Mouse (Mus musculus) neural tube, embryonic 13.5 days (tissue): ENCODE data around the gene Bpnt1. TPM values are rescaled to one million over a fixed set of nuclear protein-coding genes. Genes with fewer than 3 reads are reported as not detected.
"Not testable (repeated sequence)": the region's sequence is repeated elsewhere in the genome, so short reads cannot be mapped to it uniquely, and the experiment has no call there.

ENCODE experiments used
- ATAC-seq: fragments of 200-750 bp; cut with Nextera tagmentation; 2 replicates; pipeline ENCODE4 v1.8.0; 2017; ENCODE audit warnings: low read depth, mild to moderate bottlenecking, moderate TSS enrichment, moderate library complexity
- H3K27ac ChIP-seq: fragments of 300-500 bp; sonication (generic); replicated peaks from 2 replicates; pipeline ENCODE4 v1.5.1; 2015; ENCODE audit warnings: moderate library complexity, mild to moderate bottlenecking, inconsistent platforms
- H3K27me3 ChIP-seq: fragments of 300-500 bp; sonication (generic); 2 replicates; pipeline ENCODE4 v1.6.1; 2015; ENCODE audit warnings: mild to moderate bottlenecking, inconsistent platforms
- H3K36me3 ChIP-seq: fragments of 300-500 bp; sonication (generic); 2 replicates; pipeline ENCODE4 v1.6.1; 2015; ENCODE audit warnings: mild to moderate bottlenecking, inconsistent platforms
- H3K4me1 ChIP-seq: fragments of 300-500 bp; sonication (generic); replicated peaks from 2 replicates; pipeline ENCODE4 v1.6.1; 2015; ENCODE audit warnings: inconsistent platforms
- H3K4me2 ChIP-seq: fragments of 300-500 bp; sonication (generic); 2 replicates; pipeline ENCODE4 v1.6.1; 2015; ENCODE audit warnings: inconsistent platforms, mild to moderate bottlenecking, moderate library complexity
- H3K4me3 ChIP-seq: fragments of 300-500 bp; sonication (generic); 2 replicates; pipeline ENCODE4 v1.5.1; 2015; ENCODE audit warnings: mild to moderate bottlenecking, inconsistent platforms
- H3K9ac ChIP-seq: fragments of 300-500 bp; sonication (generic); 2 replicates; pipeline ENCODE4 v1.6.1; 2015; ENCODE audit warnings: moderate library complexity, mild to moderate bottlenecking, inconsistent platforms
- H3K9me3 ChIP-seq: fragments of 300-500 bp; sonication (generic); 2 replicates; pipeline ENCODE4 v1.6.1; 2016; ENCODE audit warnings: inconsistent platforms
- WGBS: fragments of 180-500 bp; shearing (Covaris S2); methylation state at CpG from one replicate; pipeline ENCODE4 v1.1.7; 2015; 5-methylcytosine and 5-hydroxymethylcytosine counted together
- polyA plus RNA-seq: library from polyadenylated mRNA; unstranded; fragments of >200 nt; fragmentation: Nextera tagmentation; extraction: Ambion mirVana; gene quantifications from 2 replicates; pipeline ENCODE4 v1.2.1, GENCODE M21; 2015

Bpnt1 gene
- polyA plus RNA-seq, 1 experiment from 2014 or later, result 56.1 TPM

DNA sequence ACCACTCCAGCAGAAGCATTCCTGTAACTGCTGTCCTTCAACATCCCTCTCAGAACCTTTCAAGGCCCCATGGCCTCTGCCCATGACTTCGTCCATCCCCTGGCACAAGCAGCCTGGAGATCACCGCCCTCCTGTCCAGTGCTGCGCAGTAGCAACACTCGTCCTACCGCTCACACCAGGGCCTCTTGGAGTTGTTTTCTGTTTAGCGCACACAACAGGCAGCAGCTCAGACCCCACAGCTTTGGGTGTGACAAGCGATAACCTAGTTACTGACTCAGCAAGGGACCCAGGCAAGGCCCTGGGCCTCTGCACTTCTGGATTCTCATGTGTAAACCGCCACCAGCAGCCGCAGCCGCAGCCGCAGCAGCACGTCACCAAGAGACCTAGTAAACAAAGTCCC lies 25.1 kb upstream of the Bpnt1 start:
- Histone ChIP-seq H3K4me2 (no peak overlapping the region), H3K27me3 (no peaks in the 10 kb centered on the region), H3K9ac (no peak overlapping the region), H3K4me1 (no peaks in the 10 kb centered on the region), H3K4me3 (no peak overlapping the region), H3K36me3 (peaks cover 43% of the 10 kb centered on the region), H3K27ac (no peak overlapping the region), H3K9me3 (no peaks in the 10 kb centered on the region)
- WGBS, result 97% methylated on average over 12 of the region's 12 CpGs
- no peak for ATAC-seq

DNA sequence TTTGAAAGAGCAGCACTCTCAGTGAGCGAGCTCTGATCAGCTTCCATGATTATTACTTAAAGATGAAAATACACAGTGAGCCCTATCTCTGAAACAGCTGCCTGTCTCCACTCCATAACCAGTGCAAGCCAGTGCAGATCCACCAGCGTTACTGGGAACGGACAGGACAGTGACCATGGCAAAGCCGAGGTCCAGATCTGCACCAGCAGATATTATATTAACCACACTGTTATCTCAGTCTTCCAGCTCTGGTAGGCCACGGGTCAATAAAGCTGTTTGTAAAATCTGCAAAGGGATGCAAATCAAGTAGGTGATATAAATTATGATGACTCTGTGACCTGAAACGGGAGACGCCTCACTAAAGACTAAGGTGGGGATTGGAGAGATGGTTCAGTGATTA lies 24.3 kb upstream of the Bpnt1 start:
- 93% methylated on average over 7 of the region's 7 CpGs for WGBS
- Histone ChIP-seq H3K4me2 (no peak overlapping the region), H3K4me1 (no peaks in the 10 kb centered on the region), H3K4me3 (no peak overlapping the region), H3K9ac (no peak overlapping the region), H3K36me3 (peaks cover 46% of the 10 kb centered on the region), H3K27ac (no peak overlapping the region), H3K27me3 (no peaks in the 10 kb centered on the region), H3K9me3 (no peaks in the 10 kb centered on the region)
- ATAC-seq, result no peak

DNA sequence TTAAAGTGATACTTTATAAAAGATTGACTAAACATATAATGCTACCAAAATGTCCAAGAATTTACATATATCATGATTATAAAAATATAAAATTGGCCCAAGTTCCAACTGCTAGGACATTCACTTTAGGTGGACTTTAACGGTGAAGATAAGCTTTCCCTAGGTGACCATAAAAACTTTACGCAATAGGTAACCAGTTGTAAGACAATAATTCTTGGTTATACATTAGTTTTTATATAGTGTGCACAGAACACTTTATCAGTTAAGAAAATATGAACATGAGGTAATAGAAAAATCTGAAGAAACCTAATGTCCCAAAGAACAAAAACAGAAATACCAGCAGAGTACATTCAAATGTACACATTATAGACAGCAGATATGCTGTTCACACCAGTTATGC lies 23.6 kb upstream of the Bpnt1 start:
- no peak for ATAC-seq
- Histone ChIP-seq H3K4me2 (no peak overlapping the region), H3K4me1 (no peaks in the 10 kb centered on the region), H3K27me3 (no peaks in the 10 kb centered on the region), H3K27ac (no peak overlapping the region), H3K36me3 (peaks cover 46% of the 10 kb centered on the region), H3K9me3 (no peaks in the 10 kb centered on the region), H3K9ac (no peak overlapping the region), H3K4me3 (no peak overlapping the region)
- 97% methylated on average over 2 of the region's 2 CpGs for WGBS

DNA sequence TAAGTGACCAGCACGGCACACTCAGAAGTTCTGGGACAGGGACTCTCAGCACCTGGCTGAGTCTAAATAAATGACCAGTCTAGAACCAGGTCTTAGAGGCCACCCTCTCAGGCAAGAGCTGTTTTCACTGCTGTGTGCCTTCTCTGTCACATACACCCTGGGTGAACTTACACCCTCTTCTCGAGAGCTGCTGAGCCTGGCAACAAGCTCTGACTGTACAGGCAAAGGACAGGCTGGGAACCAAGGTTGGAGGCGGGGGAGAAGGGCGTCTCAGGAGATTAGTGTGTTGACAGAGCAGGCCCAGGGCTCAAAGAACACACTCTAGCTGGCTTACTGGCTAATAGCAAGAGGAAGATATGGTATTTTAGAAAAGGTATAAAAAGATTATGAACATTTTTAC lies 23.0 kb upstream of the Bpnt1 start:
- no peak overlapping the region for H3K9ac ChIP-seq
- no peak overlapping the region for H3K4me3 ChIP-seq
- no peaks in the 10 kb centered on the region for H3K27me3 ChIP-seq
- no peaks in the 10 kb centered on the region for H3K9me3 ChIP-seq
- H3K4me2 ChIP-seq, result no peak overlapping the region
- WGBS, result 93% methylated on average over 4 of the region's 4 CpGs
- ATAC-seq, result no peak
- peaks cover 49% of the 10 kb centered on the region for H3K36me3 ChIP-seq
- no peaks in the 10 kb centered on the region for H3K4me1 ChIP-seq
- no peak overlapping the region for H3K27ac ChIP-seq

DNA sequence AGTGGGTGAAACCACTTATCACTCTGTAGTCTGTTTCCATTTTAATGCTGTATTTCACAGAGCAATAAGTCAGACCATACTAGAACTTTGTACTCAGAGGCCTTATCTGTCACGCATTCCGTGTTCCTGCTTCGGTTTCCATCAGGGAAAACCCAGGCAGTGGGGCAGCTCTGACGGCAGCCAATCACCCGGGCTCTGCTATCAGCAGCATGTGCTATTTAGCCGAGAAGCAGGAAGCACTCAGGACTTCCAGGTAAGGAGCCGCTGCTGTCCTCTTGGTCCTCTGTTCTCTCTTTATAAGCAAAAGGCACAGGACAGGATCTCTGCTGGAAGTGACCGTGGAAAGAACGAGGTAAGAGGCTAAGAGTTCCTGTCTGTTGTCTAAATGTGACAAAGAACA lies 20.0 kb upstream of the Bpnt1 start:
- no peak overlapping the region for H3K4me3 ChIP-seq
- H3K36me3 ChIP-seq, result peaks cover 60% of the 10 kb centered on the region
- no peaks in the 10 kb centered on the region for H3K9me3 ChIP-seq
- H3K4me2 ChIP-seq, result no peak overlapping the region
- H3K27ac ChIP-seq, result no peak overlapping the region
- WGBS, result 90% methylated on average over 9 of the region's 9 CpGs
- no peaks in the 10 kb centered on the region for H3K27me3 ChIP-seq
- H3K9ac ChIP-seq, result no peak overlapping the region
- H3K4me1 ChIP-seq, result no peaks in the 10 kb centered on the region
- no peak for ATAC-seq

DNA sequence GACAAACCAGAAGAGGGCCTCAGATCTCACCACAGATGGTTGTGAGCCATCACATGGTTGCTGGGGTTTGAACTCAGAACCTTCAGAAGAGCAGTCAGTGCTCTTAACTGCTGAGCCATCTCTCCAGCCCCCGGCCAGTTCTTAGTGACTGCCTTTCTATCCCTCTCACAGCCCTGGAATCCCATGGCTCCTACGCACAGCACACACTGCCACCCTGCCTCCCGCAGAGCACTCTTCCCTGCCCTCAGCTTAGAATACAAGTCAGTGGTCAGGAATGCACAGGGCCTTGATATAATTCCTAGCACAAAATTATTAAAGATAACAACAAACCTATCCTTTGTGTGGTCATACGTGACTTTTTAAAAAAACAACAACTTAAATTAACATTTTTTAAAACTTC lies 17.4 kb upstream of the Bpnt1 start:
- WGBS, result 97% methylated on average over 4 of the region's 4 CpGs
- H3K9ac ChIP-seq, result no peak overlapping the region
- H3K4me3 ChIP-seq, result no peak overlapping the region
- H3K9me3 ChIP-seq, result no peaks in the 10 kb centered on the region
- no peak overlapping the region for H3K4me2 ChIP-seq
- no peak overlapping the region for H3K27ac ChIP-seq
- no peaks in the 10 kb centered on the region for H3K27me3 ChIP-seq
- H3K36me3 ChIP-seq, result peaks cover 68% of the 10 kb centered on the region
- no peak for ATAC-seq
- no peaks in the 10 kb centered on the region for H3K4me1 ChIP-seq

DNA sequence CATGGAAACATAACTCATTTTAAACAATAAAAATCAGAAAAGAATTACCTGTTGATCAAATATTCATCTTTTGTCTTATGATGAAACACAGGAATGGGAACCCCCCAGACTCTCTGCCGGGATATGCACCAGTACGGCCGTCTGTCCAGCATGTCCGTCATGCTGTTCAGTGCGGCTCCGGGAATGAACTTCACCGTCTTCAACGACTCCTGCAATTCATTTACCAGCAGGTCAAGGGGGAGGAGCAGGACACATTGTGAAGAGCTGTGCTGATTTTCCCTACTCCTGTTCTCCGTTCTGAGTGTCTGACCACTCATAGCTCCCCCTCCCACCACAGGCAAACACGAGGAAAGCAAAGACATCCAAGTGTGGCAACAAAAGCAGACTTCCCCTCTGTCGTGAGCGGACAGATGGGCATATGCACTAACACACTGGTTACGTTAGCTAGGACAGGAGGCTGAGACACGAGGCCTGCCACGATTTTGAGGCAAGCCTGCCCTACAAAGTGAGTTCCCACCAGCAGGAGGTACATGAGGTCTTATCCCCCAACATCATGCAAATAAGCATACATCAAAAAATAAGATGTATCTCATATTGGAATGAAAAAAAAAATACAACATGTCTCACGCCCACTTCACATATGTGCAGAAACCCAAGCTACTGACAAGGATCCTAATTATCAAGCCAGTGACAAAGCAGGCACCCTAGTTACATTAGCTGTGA lies 15.9 kb upstream of the Bpnt1 start:
- Histone ChIP-seq H3K4me2 (no peak overlapping the region), H3K4me3 (no peak overlapping the region), H3K27ac (no peak overlapping the region), H3K9me3 (no peaks in the 10 kb centered on the region), H3K9ac (no peak overlapping the region), H3K27me3 (no peaks in the 10 kb centered on the region), H3K36me3 (peaks cover 78% of the 10 kb centered on the region), H3K4me1 (no peaks in the 10 kb centered on the region)
- ATAC-seq, result no peak
- WGBS, result 85% methylated on average over 16 of the region's 16 CpGs

DNA sequence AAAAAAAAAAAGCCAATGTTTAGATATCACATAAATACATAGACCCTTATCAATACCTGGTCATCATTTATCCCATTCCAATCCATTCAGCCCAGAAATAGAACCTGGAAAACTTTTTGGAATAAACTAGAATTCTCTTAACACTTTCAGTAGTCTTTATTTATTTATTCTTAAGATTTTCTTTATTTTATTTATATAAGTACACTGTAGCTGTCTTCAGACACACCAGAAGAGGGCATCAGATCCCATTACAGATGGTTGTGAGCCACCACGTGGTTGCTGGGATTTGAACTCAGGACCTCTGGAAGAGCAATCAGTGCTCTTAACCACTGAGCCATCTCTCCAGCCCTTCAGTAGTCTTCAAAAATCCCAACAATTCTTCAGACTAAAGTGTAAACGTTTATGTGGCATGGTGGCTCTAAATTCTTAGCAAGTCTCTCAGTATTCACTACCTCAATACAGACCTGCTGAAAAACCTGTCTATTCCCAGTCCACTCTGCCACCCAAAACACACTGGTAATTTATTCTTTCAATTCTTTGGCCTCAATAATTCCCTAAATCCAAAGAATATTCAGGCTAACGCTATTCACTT lies 4.1 kb upstream of the Bpnt1 start:
- peaks cover 20% of the 10 kb centered on the region for H3K4me1 ChIP-seq
- not testable (repeated sequence) for ATAC-seq, H3K9me3 ChIP-seq, H3K27ac ChIP-seq, H3K27me3 ChIP-seq
- 63% methylated on average over 3 of the region's 3 CpGs for WGBS
- H3K4me2 ChIP-seq, result peak overlapping the region; percentile 82
- peak overlapping the region; percentile 79 for H3K4me3 ChIP-seq
- H3K36me3 ChIP-seq, result peaks cover 42% of the 10 kb centered on the region
- peak overlapping the region; percentile 88; the same call in 1 of the 2 replicates for H3K9ac ChIP-seq

DNA sequence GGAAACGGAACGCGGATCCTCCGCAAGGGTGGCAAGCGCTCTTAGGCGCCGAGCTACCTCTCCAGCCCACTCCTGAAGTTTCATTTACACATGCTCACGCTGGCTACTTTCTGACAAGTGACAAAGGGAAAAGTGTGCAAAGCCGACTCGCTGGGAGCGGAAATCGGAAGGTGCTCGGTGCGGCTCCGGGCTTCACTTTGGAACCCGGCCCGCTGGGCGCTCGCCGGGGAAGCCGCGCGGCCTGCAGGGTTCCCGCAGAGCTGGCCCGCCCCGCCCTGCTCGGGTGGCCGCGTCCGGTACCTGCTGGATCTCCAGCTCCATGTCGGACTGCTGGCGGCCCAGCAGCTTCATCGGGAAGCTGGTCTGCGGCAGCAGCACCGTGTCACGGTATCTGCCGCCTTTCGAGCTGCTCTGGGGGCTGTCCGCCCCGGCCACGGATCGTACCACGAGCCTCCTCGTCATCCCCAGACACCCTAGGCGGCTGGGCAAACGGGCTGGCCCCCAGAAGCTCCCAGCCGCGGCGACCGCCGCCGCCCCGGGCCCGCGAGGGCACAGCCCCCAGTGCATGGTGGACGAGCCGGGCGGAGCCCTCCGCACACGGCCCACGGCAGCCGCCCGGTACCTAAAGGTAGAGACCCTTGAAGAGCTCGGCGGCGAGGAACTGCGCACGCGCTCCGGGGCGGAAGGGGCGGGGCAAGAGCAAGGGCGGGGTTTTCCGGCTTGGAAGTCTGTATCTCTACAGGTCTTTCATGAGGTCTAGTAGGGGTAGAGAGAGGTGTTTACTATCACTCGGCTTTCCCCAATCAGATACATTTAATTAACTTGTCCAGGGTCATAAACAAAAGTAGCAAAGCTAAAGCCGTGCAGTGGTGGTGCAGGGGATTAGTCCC lies 3.0 kb upstream of the Bpnt1 start, which contains the start of gene Iars2:
Gene Iars2, minus strand, starts transcription at position 676 of the 890 bp plus-strand sequence.
- Histone ChIP-seq H3K4me3 (peak within 1 kb of the TSS; percentile 79), H3K9ac (peak within 1 kb of the TSS; percentile 88), H3K4me1 (peaks cover 31% of the 10 kb centered on the region), H3K9me3 (no peaks in the 10 kb centered on the region), H3K4me2 (peak within 1 kb of the TSS; percentile 82), H3K36me3 (peaks cover 31% of the 10 kb centered on the region), H3K27ac (peak within 1 kb of the TSS; percentile 93), H3K27me3 (no peaks in the 10 kb centered on the region)
- WGBS, result under 1% methylated on average over 74 of the region's 76 CpGs
- ATAC-seq, result peak; percentile 88

DNA sequence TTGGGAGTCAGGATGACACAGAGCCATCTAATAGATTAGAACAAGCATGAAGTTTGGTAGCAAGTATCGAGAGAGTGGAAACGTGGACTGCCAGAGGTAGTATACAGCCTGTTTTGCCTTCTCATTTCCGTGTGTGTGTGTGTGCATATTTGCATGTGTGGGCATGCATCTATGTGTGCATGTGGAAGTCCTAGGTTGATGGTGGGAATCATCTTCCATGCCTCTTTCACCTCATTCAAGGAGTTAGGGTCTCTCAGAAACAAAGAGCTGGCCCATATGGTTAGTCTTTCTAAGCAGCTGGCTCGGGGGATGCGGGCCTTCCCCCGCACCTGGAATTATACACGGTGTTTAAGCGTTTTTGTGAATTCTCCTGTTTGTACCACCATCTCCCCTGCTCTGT lies 2.1 kb upstream of the Bpnt1 start:
- Histone ChIP-seq H3K4me3 (peak overlapping the region; percentile 79; the same call in 1 of the 2 replicates), H3K27me3 (no peaks in the 10 kb centered on the region), H3K9ac (no peak overlapping the region), H3K4me1 (peaks cover 40% of the 10 kb centered on the region), H3K4me2 (peak overlapping the region; percentile 82), H3K36me3 (peaks cover 23% of the 10 kb centered on the region), H3K9me3 (no peaks in the 10 kb centered on the region), H3K27ac (no peak overlapping the region)
- 95% methylated on average over 8 of the region's 8 CpGs for WGBS
- no peak for ATAC-seq

DNA sequence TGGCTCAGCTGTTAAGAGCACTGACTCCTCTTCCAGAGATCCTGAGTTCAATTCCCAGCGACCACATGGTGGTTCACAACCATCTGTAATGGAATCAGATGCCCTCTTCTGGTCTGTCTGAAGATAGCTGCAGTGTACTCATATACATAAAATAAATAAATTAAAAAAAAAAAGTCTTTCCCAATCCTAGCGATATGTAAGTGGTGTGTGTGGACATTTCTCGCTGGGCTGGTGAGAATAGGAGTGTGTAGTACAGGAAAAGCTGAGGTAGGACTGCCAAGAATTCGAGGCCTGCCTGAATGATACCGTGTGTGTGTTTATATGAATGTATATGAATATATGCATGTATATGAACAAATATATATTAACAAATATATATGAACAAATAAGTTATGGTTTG lies 585 bp upstream of the Bpnt1 start:
- Histone ChIP-seq H3K9me3 (no peaks in the 10 kb centered on the region), H3K27ac (no peak overlapping the region), H3K4me3 (peak overlapping the region; percentile 60), H3K4me1 (peaks cover 48% of the 10 kb centered on the region), H3K4me2 (peak overlapping the region; percentile 73), H3K36me3 (peaks cover 10% of the 10 kb centered on the region; the same call in 1 of the 2 replicates), H3K9ac (peak overlapping the region; percentile 80; the same call in 1 of the 2 replicates), H3K27me3 (no peaks in the 10 kb centered on the region)
- 59% methylated on average over 5 of the region's 5 CpGs for WGBS
- ATAC-seq, result no peak

DNA sequence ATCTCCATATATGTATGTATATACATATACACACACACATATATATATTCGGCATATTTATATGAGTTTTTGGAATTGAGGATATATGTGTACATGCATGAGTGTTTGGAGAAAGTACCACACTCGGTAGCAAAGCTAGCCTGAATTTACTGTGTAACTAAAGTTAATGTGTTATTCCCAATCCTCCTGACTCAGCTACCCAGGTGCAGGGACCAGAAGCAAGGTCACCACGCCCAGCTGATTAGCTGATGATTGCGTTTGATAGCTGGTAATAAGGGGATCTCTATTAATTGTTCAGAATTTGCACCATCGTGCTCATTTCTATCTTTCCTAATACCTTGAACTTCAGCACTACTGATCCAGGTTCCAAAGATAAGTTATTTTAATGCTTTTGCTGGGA lies 1.7 kb downstream of the Bpnt1 start:
- ATAC-seq, result no peak
- H3K27me3 ChIP-seq, result no peaks in the 10 kb centered on the region
- 89% methylated on average over 5 of the region's 5 CpGs for WGBS
- H3K4me1 ChIP-seq, result peaks cover 43% of the 10 kb centered on the region
- H3K4me3 ChIP-seq, result no peak overlapping the region
- no peak overlapping the region for H3K27ac ChIP-seq
- peaks cover 4% of the 10 kb centered on the region; the same call in 1 of the 2 replicates for H3K36me3 ChIP-seq
- H3K9me3 ChIP-seq, result no peaks in the 10 kb centered on the region
- H3K9ac ChIP-seq, result 0 out of 2 replicates have a peak overlapping the region, but pooled peaks have one; percentile 26
- peak overlapping the region; percentile 73; the same call in 1 of the 2 replicates for H3K4me2 ChIP-seq
